Mouse (Mus musculus): ENCODE results near the gene Polr3k. TPM values are rescaled to one million over a fixed set of nuclear protein-coding genes. Genes with fewer than 3 reads are reported as not detected.

The Polr3k gene
- polyA plus RNA-seq (2014; fragmentation: Illumina TruSeq; extraction: RNeasy Lipid Tissue Mini Kit (QIAGEN cat#74804); ENCODE audit: insufficient read depth, low read depth, low replicate concordance): 19.1 TPM

DNA sequence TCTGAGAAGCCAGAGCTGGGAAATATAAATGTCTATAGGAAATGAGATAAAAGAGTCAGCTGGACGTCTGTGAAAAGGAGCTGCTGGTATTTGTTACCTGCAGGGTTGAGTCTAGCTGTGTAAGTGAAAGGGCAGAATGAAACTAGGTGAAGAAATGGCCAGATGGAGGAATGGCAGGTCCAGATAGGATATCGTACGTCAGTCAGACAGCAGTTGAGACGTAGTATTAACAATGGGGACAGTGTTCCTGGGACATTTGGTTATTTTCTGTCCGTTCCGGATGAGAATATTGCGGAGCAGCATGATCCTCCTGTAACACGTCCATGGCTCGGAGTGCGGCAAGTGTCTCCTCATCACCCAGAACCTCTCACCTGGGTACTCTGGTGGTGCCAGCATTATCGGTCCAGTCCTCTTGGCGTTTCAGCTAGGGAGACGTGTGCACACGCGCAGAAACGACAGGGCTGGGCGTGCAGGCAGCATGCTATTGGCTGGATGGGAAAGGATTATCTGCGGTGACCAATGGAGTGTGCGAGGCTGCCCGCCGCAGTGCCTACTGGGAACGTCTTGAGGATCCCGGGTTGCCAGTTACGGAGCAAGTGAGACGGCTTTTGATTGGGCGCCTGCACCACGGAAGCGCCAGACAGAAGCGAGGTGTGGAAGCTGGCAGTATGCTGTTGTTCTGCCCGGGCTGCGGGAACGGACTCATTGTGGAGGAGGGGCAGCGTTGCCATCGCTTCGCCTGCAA is at the start of gene Polr3k:
Polr3k (plus strand) TSS at position 547 of the 745 bp plus-strand sequence.

GRCm38 (mm10) chr2:181837372-181838292 is 26.5 kb upstream of the Polr3k start, which contains the start of gene Pcmtd2:
Pcmtd2 (plus strand) TSS chr2:181837854.

Other genes starting within 250 kb of the Polr3k start
- gene Gm29797, start 207.3 kb upstream of the Polr3k start, polyA plus RNA-seq (2014; fragmentation: Illumina TruSeq; extraction: RNeasy Lipid Tissue Mini Kit (QIAGEN cat#74804); ENCODE audit: insufficient read depth, low read depth, low replicate concordance): not detected
- 89.4 TPM for gene Sox18, start 192.7 kb upstream of the Polr3k start, polyA plus RNA-seq (2014; fragmentation: Illumina TruSeq; extraction: RNeasy Lipid Tissue Mini Kit (QIAGEN cat#74804); ENCODE audit: insufficient read depth, low read depth, low replicate concordance)
- gene Tcea2, start 184.0 kb upstream of the Polr3k start, polyA plus RNA-seq (2014; fragmentation: Illumina TruSeq; extraction: RNeasy Lipid Tissue Mini Kit (QIAGEN cat#74804); ENCODE audit: insufficient read depth, low read depth, low replicate concordance): 8.7 TPM
- 29.7 TPM for gene Rgs19, start 170.4 kb upstream of the Polr3k start, polyA plus RNA-seq (2014; fragmentation: Illumina TruSeq; extraction: RNeasy Lipid Tissue Mini Kit (QIAGEN cat#74804); ENCODE audit: insufficient read depth, low read depth, low replicate concordance)
- not detected for gene Lkaaear1, start 165.9 kb upstream of the Polr3k start, polyA plus RNA-seq (2014; fragmentation: Illumina TruSeq; extraction: RNeasy Lipid Tissue Mini Kit (QIAGEN cat#74804); ENCODE audit: insufficient read depth, low read depth, low replicate concordance)
- not detected for gene Oprl1, start 149.3 kb upstream of the Polr3k start, polyA plus RNA-seq (2014; fragmentation: Illumina TruSeq; extraction: RNeasy Lipid Tissue Mini Kit (QIAGEN cat#74804); ENCODE audit: insufficient read depth, low read depth, low replicate concordance)
- gene Myt1, start 101.0 kb upstream of the Polr3k start, polyA plus RNA-seq (2014; fragmentation: Illumina TruSeq; extraction: RNeasy Lipid Tissue Mini Kit (QIAGEN cat#74804); ENCODE audit: insufficient read depth, low read depth, low replicate concordance): not detected
- gene Pcmtd2, start 26.5 kb upstream of the Polr3k start, polyA plus RNA-seq (2014; fragmentation: Illumina TruSeq; extraction: RNeasy Lipid Tissue Mini Kit (QIAGEN cat#74804); ENCODE audit: insufficient read depth, low read depth, low replicate concordance): 22.3 TPM
- not detected for gene Gm14496, start 126.8 kb downstream of the Polr3k start, polyA plus RNA-seq (2014; fragmentation: Illumina TruSeq; extraction: RNeasy Lipid Tissue Mini Kit (QIAGEN cat#74804); ENCODE audit: insufficient read depth, low read depth, low replicate concordance)